Mouse (Mus musculus) urinary bladder, postnatal 4 days (tissue): ENCODE data around the gene Pdzd2.
A peak's percentile ranks its signal among the peaks of the same experiment; 100 is the strongest.

Experiments
- DNase-seq, 2 experiments: peaks; one replicate each; pipeline ENCODE4 v3.0.0; 2021 to 2022; ENCODE audit warnings: low spot score in 2 of 2

The Pdzd2 gene

GRCm38 (mm10) chr15:12432320-12432719 is 307.4 kb downstream of the Pdzd2 start:
- DNase-seq = no peak

GRCm38 (mm10) chr15:12431684-12432083 is 308.0 kb downstream of the Pdzd2 start:
- no peak for DNase-seq

- DNase-seq = no peak
Measured at GRCm38 (mm10) chr15:12431188-12431587, 308.5 kb downstream of the Pdzd2 start.

GRCm38 (mm10) chr15:12430670-12431069 is 309.1 kb downstream of the Pdzd2 start:
- no peak for DNase-seq

GRCm38 (mm10) chr15:12429572-12430431 is 309.9 kb downstream of the Pdzd2 start:
- no peak for DNase-seq

GRCm38 (mm10) chr15:12427818-12428217 is 311.9 kb downstream of the Pdzd2 start:
- DNase-seq = no peak

- no peak for DNase-seq
Measured at GRCm38 (mm10) chr15:12426342-12426741, 313.4 kb downstream of the Pdzd2 start.

GRCm38 (mm10) chr15:12425049-12425627 is 314.6 kb downstream of the Pdzd2 start:
- no peak for DNase-seq

- no peak for DNase-seq
Measured at GRCm38 (mm10) chr15:12424187-12424586, 315.5 kb downstream of the Pdzd2 start.

GRCm38 (mm10) chr15:12420915-12421314 is 318.8 kb downstream of the Pdzd2 start:
- DNase-seq = no peak

- no peak for DNase-seq
Measured at GRCm38 (mm10) chr15:12420376-12420775, 319.3 kb downstream of the Pdzd2 start.

GRCm38 (mm10) chr15:12419446-12419845 is 320.3 kb downstream of the Pdzd2 start:
- DNase-seq = no peak

GRCm38 (mm10) chr15:12415536-12416200 is 324.1 kb downstream of the Pdzd2 start:
- no peak for DNase-seq

- DNase-seq = no peak
Measured at GRCm38 (mm10) chr15:12414696-12415095, 325.0 kb downstream of the Pdzd2 start.

GRCm38 (mm10) chr15:12408205-12408604 is 331.5 kb downstream of the Pdzd2 start:
- DNase-seq = no peak

- no peak for DNase-seq
Measured at GRCm38 (mm10) chr15:12405592-12405991, 334.1 kb downstream of the Pdzd2 start.

GRCm38 (mm10) chr15:12397032-12397431 is 342.7 kb downstream of the Pdzd2 start:
- no peak for DNase-seq

GRCm38 (mm10) chr15:12394758-12395157 is 345.0 kb downstream of the Pdzd2 start:
- no peak for DNase-seq

GRCm38 (mm10) chr15:12388726-12389489 is 350.8 kb downstream of the Pdzd2 start:
- no peak for DNase-seq

GRCm38 (mm10) chr15:12384679-12385078 is 355.0 kb downstream of the Pdzd2 start:
- peak in 1 of 2 experiments; percentile 25 for DNase-seq

- peak in 1 of 2 experiments; percentile 30 for DNase-seq
Measured at GRCm38 (mm10) chr15:12380548-12380947, 359.2 kb downstream of the Pdzd2 start.

- no peak for DNase-seq
Measured at GRCm38 (mm10) chr15:12380057-12380456, 359.7 kb downstream of the Pdzd2 start.
